ENCODE assay signal across 19 mouse cellular contexts in the genomic region with DNA sequence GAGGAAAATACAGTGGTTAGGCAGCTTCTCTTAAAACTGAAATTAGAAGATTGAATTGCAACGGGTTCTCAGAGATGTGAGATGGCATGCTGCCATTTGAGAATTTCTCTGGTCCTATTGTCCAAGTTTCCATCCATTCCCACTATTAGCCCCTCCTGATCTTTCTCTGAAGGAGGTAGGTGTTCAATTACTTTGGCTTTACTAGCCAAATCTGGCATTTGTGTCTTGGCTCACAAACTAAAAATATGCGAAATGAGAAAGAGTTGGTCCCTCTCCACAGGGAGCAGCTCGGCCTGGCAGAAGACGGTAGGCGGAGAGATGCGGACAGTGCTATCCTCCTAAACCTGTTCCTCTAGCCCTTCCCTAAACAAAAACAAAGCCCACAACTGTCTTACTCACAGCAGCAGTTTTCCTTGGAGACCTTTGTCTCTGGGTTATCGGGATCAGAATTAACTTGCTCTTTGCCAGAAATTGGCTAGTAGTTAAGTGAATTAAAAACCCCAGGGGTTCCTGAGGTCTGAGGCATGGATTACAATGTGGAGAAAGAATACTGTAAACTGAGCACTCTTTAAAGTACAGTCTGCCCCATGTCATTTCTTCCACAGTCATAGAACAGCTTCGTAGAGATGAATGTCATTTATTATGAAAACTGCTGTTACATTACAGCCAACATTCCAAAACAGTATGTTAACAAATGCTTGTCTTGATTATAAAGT. TPM values are rescaled to one million over a fixed set of nuclear protein-coding genes. Genes with fewer than 3 reads are reported as not detected.
DNase-seq lines count a peak whose midpoint lies in the region; ATAC-seq and TF ChIP-seq lines count a peak whose summit lies in the region.
"Had no signal": no experiment of that assay in that cellular context is flagged by ENCODE, and none has a peak within 500 bp of the region (broad histone marks: within the 10 kb centered on the region; RNA-seq: fewer than 3 reads in every experiment).

No protein-coding gene starts in this region.

- no peak for TF ChIP-seq POLR2A in myocyte (IDR thresholded peaks at IDR 0.05; ENCODE audit: insufficient read length, low read depth)

- no peak overlapping the region for H3ac ChIP-seq in myocyte (ENCODE audit: control insufficient read depth, insufficient read length)

- H3K27ac ChIP-seq in limb, embryonic 13.5 days: no peak overlapping the region
- H3K27ac ChIP-seq in limb, embryonic 10.5 days: no peak overlapping the region
- H3K27ac ChIP-seq: embryonic facial prominence, embryonic 12.5 days; forebrain, embryonic 13.5 days; hindbrain, embryonic 15.5 days; midbrain, embryonic 15.5 days; neural tube, embryonic 12.5 days had no signal

- no peak for ATAC-seq in cerebellum, adult (ENCODE audit: insufficient number of reproducible peaks, low FRiP score, low TSS enrichment)
- ATAC-seq in limb, embryonic 13.5 days (ENCODE audit: low FRiP score, low read depth): peak; percentile 32; the same call in 1 of the 2 replicates
- ATAC-seq in megakaryocyte progenitor cell, adult 5-6 weeks (replicated peaks; ENCODE audit: poor library complexity): no peak
- ATAC-seq: forebrain, embryonic 13.5 days; midbrain, embryonic 15.5 days had no signal

- H3K4me2 ChIP-seq in limb, embryonic 13.5 days (replicated peaks): no peak overlapping the region
- H3K4me2 ChIP-seq in myocyte (ENCODE audit: low read depth): peak overlapping the region; percentile 78
- H3K4me2 ChIP-seq: embryonic facial prominence, embryonic 12.5 days; forebrain, embryonic 13.5 days; hindbrain, embryonic 15.5 days; midbrain, embryonic 15.5 days; neural tube, embryonic 12.5 days had no signal

- H3K4me1 ChIP-seq in limb, embryonic 13.5 days: peaks cover 13% of the 10 kb centered on the region; the same call in 1 of the 2 replicates
- no peaks in the 10 kb centered on the region for H3K4me1 ChIP-seq in limb, embryonic 10.5 days
- H3K4me1 ChIP-seq: hindbrain, embryonic 15.5 days; neural tube, embryonic 12.5 days had no signal

- peak; percentile 50 to 54 for DNase-seq in cerebellum, adult 18-20 months
- no peak for DNase-seq in limb, embryonic 10.5 days (ENCODE audit: low spot score)
- peak; percentile 24 to 37 for DNase-seq in cerebellum, postnatal 14 days
- no peak for DNase-seq in adrenal gland, postnatal 14 days
- DNase-seq: heart, postnatal 14 days; kidney, adult 8-10 months; liver; lung, adult 18-20 months; lung, postnatal 4 days had no signal

- no peaks in the 10 kb centered on the region for H3K27me3 ChIP-seq in limb, embryonic 13.5 days
- no peaks in the 10 kb centered on the region for H3K27me3 ChIP-seq in limb, embryonic 10.5 days (ENCODE audit: low read depth, poor library complexity, severe bottlenecking)
- no peaks in the 10 kb centered on the region for H3K27me3 ChIP-seq in myocyte (ENCODE audit: control insufficient read depth, insufficient read depth, insufficient read length)
- H3K27me3 ChIP-seq: embryonic facial prominence, embryonic 12.5 days; forebrain, embryonic 13.5 days; hindbrain, embryonic 15.5 days; midbrain, embryonic 15.5 days; neural tube, embryonic 12.5 days had no signal

- no peak overlapping the region for H3K9ac ChIP-seq in limb, embryonic 13.5 days
- H3K9ac ChIP-seq: embryonic facial prominence, embryonic 12.5 days; forebrain, embryonic 13.5 days; hindbrain, embryonic 15.5 days; midbrain, embryonic 15.5 days; neural tube, embryonic 12.5 days had no signal

- H3K79me2 ChIP-seq in myocyte (ENCODE audit: control insufficient read depth, insufficient read depth): no peaks in the 10 kb centered on the region

- peaks cover 40% of the 10 kb centered on the region for H3K36me3 ChIP-seq in limb, embryonic 13.5 days
- peaks cover 32% of the 10 kb centered on the region for H3K36me3 ChIP-seq in limb, embryonic 10.5 days
- peaks cover 14% of the 10 kb centered on the region for H3K36me3 ChIP-seq in myocyte (ENCODE audit: control insufficient read depth, insufficient read depth)

- 59% methylated on average over 8 of the region's 8 CpGs for WGBS in limb, embryonic 13.5 days
- WGBS in limb, embryonic 10.5 days: 82% methylated on average over 8 of the region's 8 CpGs

- H3K9me3 ChIP-seq in limb, embryonic 13.5 days: no peaks in the 10 kb centered on the region
- no peaks in the 10 kb centered on the region for H3K9me3 ChIP-seq in limb, embryonic 10.5 days (replicated peaks)
- H3K9me3 ChIP-seq: embryonic facial prominence, embryonic 12.5 days; forebrain, embryonic 13.5 days; hindbrain, embryonic 15.5 days; midbrain, embryonic 15.5 days; neural tube, embryonic 12.5 days had no signal

- no peak overlapping the region for H3K4me3 ChIP-seq in limb, embryonic 13.5 days
- no peak overlapping the region for H3K4me3 ChIP-seq in limb, embryonic 10.5 days
- no peak overlapping the region for H3K4me3 ChIP-seq in myocyte
- H3K4me3 ChIP-seq: embryonic facial prominence, embryonic 12.5 days; forebrain, embryonic 13.5 days; hindbrain, embryonic 15.5 days; midbrain, embryonic 15.5 days; neural tube, embryonic 12.5 days had no signal

TF ChIP-seq in myocyte, 11 proteins besides CTCF, POLR2A, EP300 and RAD21:
- TF ChIP-seq SRF (IDR thresholded peaks at IDR 0.05; ENCODE audit: control insufficient read depth, insufficient read length, low read depth) (no peak), TCF3 (IDR thresholded peaks at IDR 0.05; ENCODE audit: insufficient read length, low read depth) (no peak), MAX (IDR thresholded peaks at IDR 0.05; ENCODE audit: low read depth) (no peak), E2F4 (IDR thresholded peaks at IDR 0.05; ENCODE audit: insufficient read depth) (no peak)
TF ChIP-seq in myocyte: peak in this region for 0.

RNA-seq across cellular contexts. Expression of gene Mpp4, which starts 0.7 kb away (rescaled TPM):
- polyA plus RNA-seq in limb, embryonic 13.5 days (2015; fragmentation: Nextera tagmentation; extraction: Ambion mirVana): 0.06 and 0.20 TPM in 2 replicates
- 0.20 and 0.35 TPM in 2 replicates for polyA plus RNA-seq in limb, embryonic 10.5 days (2016; fragmentation: Nextera tagmentation; extraction: Ambion mirVana)
- polyA plus RNA-seq in myocyte (2012; fragmentation: generic; extraction: Trizol): 0.26 TPM
- 0.23 and 0.33 TPM in 2 replicates for total RNA-seq in adrenal gland, postnatal 14 days (2021)
- 0.68 and 1.2 TPM in 2 replicates for total RNA-seq in megakaryocyte progenitor cell, adult 5-6 weeks (2015)
- total RNA-seq in megakaryocyte progenitor cell, adult 5-6 weeks (2017): 0.42 and 1.0 TPM in 2 replicates
- total RNA-seq: gastrocnemius, postnatal 14 days had no signal

RNA-seq across cellular contexts. Expression of gene Tmem237, which starts 42.3 kb away (rescaled TPM):
- polyA plus RNA-seq in limb, embryonic 13.5 days (2015; fragmentation: Nextera tagmentation; extraction: Ambion mirVana): 32.8 and 35.0 TPM in 2 replicates
- 34.0 and 36.5 TPM in 2 replicates for polyA plus RNA-seq in limb, embryonic 10.5 days (2016; fragmentation: Nextera tagmentation; extraction: Ambion mirVana)
- polyA plus RNA-seq in myocyte (2012; fragmentation: generic; extraction: Trizol): 13.7 TPM
- total RNA-seq in adrenal gland, postnatal 14 days (2021): 16.1 and 17.1 TPM in 2 replicates
- 6.2 and 9.2 TPM in 2 replicates for total RNA-seq in megakaryocyte progenitor cell, adult 5-6 weeks (2015)
- 10.0 and 16.9 TPM in 2 replicates for total RNA-seq in megakaryocyte progenitor cell, adult 5-6 weeks (2017)

Comparison
In these comparisons a context has a peak if more than half of its experiments do, and no peak if none do; other contexts are left out.
1. DNase-seq: peak in cerebellum, adult 18-20 months (2 of 2) and cerebellum, postnatal 14 days (2 of 2); none in limb, embryonic 10.5 days (single experiment) and adrenal gland, postnatal 14 days (single experiment).